Mouse (Mus musculus): Measurements from ENCODE around the gene Gm49373. TPM values are rescaled to one million over a fixed set of nuclear protein-coding genes. Genes with fewer than 3 reads are reported as not detected.
A peak's percentile ranks its signal among the peaks of the same experiment; 100 is the strongest.

Gm49373 gene
- polyA plus RNA-seq (2016; fragmentation: Nextera tagmentation; extraction: Ambion mirVana) = 0.42 and 1.4 TPM in 2 replicates

DNA sequence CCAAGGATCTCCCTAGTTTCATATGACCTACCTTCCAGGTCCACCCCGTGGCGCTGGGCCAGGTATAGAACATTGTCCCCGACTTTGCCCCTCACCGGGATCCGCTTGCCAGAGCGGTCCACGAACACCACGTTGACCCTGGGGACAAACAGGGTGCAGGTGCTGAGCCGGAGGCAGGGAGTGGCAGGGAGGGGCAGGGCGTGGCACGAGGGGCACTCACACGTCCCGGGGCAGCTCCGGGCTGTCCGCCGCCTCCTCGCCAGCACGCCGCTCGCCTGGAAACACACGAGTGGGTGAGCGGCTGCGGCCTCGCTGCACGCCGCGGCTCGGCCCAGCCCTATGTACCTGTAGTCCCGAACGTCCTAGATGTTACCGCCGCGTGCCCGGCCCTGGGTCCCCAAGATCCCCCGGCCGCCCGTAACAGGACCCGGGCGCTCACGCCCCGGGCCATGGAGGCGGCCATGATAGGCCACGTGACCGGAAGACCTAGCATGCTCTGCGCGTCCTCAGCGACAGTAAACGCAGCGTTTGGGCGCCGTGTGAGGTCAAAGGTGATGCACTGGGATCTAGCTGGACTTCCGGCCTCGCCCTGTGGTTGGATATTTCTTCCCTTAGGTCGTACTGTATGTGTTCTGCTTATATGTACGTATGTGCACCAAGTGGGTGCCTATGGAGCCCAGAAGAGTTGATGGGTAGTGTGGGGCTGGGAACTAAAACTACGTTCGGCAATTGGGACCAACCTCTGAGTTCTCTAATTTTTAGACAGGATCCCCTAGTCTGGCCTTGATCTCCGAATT, at the start of gene Gm49373, which contains the start of gene Fdx1l:
Gene Gm49373 (minus strand): TSS at position 53 of the 797 bp plus-strand sequence.
Gene Fdx1l (minus strand): TSS at position 571 of the 797 bp plus-strand sequence.
- H3K27me3 ChIP-seq (replicated peaks; ENCODE audit: low read depth, poor library complexity, severe bottlenecking) = no peaks in the 10 kb centered on the region
- peak within 1 kb of the TSS; percentile 96 for H3K4me3 ChIP-seq
- H3K36me3 ChIP-seq (replicated peaks) = peaks cover 76% of the 10 kb centered on the region
- no peaks in the 10 kb centered on the region for H3K9me3 ChIP-seq
- peaks cover 18% of the 10 kb centered on the region for H3K4me1 ChIP-seq
- WGBS = 3% methylated on average over 58 of the region's 58 CpGs
- H3K27ac ChIP-seq (replicated peaks) = peak within 1 kb of the TSS; percentile 92
- peak; percentile 91 for DNase-seq (ENCODE audit: low spot score)

GRCm38 (mm10) chr9:21121483-21121882, 48.6 kb upstream of the Gm49373 start:
- Histone ChIP-seq H3K27ac (replicated peaks) (no peak overlapping the region), H3K4me3 (no peak overlapping the region), H3K4me1 (no peaks in the 10 kb centered on the region), H3K27me3 (replicated peaks; ENCODE audit: low read depth, poor library complexity, severe bottlenecking) (no peaks in the 10 kb centered on the region), H3K9me3 (no peaks in the 10 kb centered on the region), H3K36me3 (replicated peaks) (peaks cover 46% of the 10 kb centered on the region)
- no peak for DNase-seq (ENCODE audit: low spot score)
- 89% methylated on average over 16 of the region's 16 CpGs for WGBS

GRCm38 (mm10) chr9:21117073-21117472, 44.2 kb upstream of the Gm49373 start:
- no peak for DNase-seq (ENCODE audit: low spot score)
- Histone ChIP-seq H3K4me3 (no peak overlapping the region), H3K9me3 (no peaks in the 10 kb centered on the region), H3K36me3 (replicated peaks) (peaks cover 21% of the 10 kb centered on the region), H3K27me3 (replicated peaks; ENCODE audit: low read depth, poor library complexity, severe bottlenecking) (no peaks in the 10 kb centered on the region), H3K27ac (replicated peaks) (no peak overlapping the region), H3K4me1 (no peaks in the 10 kb centered on the region)
- WGBS = 85% methylated on average over 6 of the region's 6 CpGs

DNA sequence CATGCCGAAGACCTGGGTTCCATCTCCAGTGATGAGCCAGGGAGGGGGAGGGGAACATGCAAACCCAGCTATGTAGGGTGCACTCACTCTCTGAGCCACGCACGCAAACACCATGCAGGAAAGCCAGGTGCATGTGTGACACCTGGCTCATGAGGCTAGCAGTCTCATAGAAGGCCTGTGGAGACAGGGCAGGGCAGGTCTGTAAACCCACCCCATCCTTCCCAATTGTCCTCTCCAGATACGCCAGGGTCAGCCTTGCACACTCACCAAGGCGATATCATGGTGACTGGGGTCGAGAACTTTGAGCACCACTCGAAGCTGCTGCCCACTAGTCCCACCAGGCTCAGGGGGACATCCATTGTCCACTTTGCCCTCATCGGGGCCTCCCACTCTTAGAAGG, 42.2 kb upstream of the Gm49373 start:
- Histone ChIP-seq H3K36me3 (replicated peaks) (peaks cover 4% of the 10 kb centered on the region; the same call in 1 of the 2 replicates), H3K27ac (replicated peaks) (no peak overlapping the region), H3K27me3 (replicated peaks; ENCODE audit: low read depth, poor library complexity, severe bottlenecking) (no peaks in the 10 kb centered on the region), H3K9me3 (no peaks in the 10 kb centered on the region), H3K4me3 (no peak overlapping the region), H3K4me1 (no peaks in the 10 kb centered on the region)
- 94% methylated on average over 8 of the region's 8 CpGs for WGBS
- DNase-seq (ENCODE audit: low spot score) = no peak

DNA sequence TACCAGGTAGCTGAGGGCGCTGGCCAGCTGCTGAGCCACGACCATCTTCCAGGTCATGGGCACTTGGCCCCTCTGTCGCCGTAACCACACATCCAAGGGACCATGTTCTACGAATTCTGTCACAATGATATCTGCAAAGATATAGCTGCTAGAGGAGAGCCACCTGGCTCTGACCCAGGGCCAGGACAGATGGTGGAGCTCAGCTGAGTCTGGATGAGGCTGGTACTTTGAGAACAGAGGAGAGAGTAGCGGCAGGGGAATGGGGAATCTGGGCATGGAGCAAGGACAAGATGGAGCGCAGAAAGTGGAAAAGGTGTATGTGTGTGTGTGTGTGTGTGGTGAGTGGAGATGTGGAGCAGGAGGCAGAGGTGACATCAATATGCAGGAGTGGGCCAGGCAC, 41.3 kb upstream of the Gm49373 start:
- no peaks in the 10 kb centered on the region for H3K27me3 ChIP-seq (replicated peaks; ENCODE audit: low read depth, poor library complexity, severe bottlenecking)
- DNase-seq (ENCODE audit: low spot score) = no peak
- H3K4me1 ChIP-seq = no peaks in the 10 kb centered on the region
- 91% methylated on average over 7 of the region's 7 CpGs for WGBS
- no peaks in the 10 kb centered on the region for H3K9me3 ChIP-seq
- no peak overlapping the region for H3K4me3 ChIP-seq
- no peak overlapping the region for H3K27ac ChIP-seq (replicated peaks)
- H3K36me3 ChIP-seq (replicated peaks) = no peaks in the 10 kb centered on the region

DNA sequence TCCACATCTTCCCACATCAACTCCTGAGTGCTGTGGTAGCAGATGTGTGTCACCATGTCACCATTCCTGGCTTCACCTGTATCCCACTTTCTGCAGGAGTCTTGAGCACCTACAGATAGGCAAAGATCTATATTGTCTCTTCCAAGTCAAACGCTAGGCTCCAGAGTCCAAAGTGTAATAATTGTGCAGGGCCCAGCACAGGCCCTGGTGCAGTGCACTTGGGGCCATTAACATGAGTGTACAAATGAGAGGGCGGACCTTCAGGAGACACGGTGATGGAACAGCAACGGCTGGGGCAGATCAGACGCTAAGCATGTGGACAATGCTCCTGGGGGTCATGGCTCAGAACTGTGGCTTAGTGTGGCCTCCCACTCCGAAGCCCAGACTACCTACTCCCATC, 40.9 kb upstream of the Gm49373 start:
- no peak overlapping the region for H3K27ac ChIP-seq (replicated peaks)
- 0 out of 2 replicates have a peak, but pooled peaks cover 4% of the 10 kb centered on the region for H3K36me3 ChIP-seq (replicated peaks)
- H3K27me3 ChIP-seq (replicated peaks; ENCODE audit: low read depth, poor library complexity, severe bottlenecking) = no peaks in the 10 kb centered on the region
- WGBS = 92% methylated on average over 6 of the region's 6 CpGs
- H3K4me3 ChIP-seq = no peak overlapping the region
- H3K4me1 ChIP-seq = no peaks in the 10 kb centered on the region
- no peaks in the 10 kb centered on the region for H3K9me3 ChIP-seq
- DNase-seq (ENCODE audit: low spot score) = no peak

GRCm38 (mm10) chr9:21107607-21108237, 34.8 kb upstream of the Gm49373 start:
- H3K4me1 ChIP-seq = peaks cover 15% of the 10 kb centered on the region
- H3K27ac ChIP-seq (replicated peaks) = no peak overlapping the region
- 43% methylated on average over 23 of the region's 23 CpGs for WGBS
- no peaks in the 10 kb centered on the region for H3K9me3 ChIP-seq
- H3K4me3 ChIP-seq = no peak overlapping the region
- peaks cover 6% of the 10 kb centered on the region; the same call in 1 of the 2 replicates for H3K36me3 ChIP-seq (replicated peaks)
- H3K27me3 ChIP-seq (replicated peaks; ENCODE audit: low read depth, poor library complexity, severe bottlenecking) = no peaks in the 10 kb centered on the region
- no peak for DNase-seq (ENCODE audit: low spot score)

GRCm38 (mm10) chr9:21105760-21106564, 33.1 kb upstream of the Gm49373 start:
- WGBS = 78% methylated on average over 5 of the region's 5 CpGs
- no peak for DNase-seq (ENCODE audit: low spot score)
- no peak overlapping the region for H3K4me3 ChIP-seq
- no peak overlapping the region for H3K27ac ChIP-seq (replicated peaks)
- H3K4me1 ChIP-seq = peaks cover 15% of the 10 kb centered on the region
- H3K27me3 ChIP-seq (replicated peaks; ENCODE audit: low read depth, poor library complexity, severe bottlenecking) = no peaks in the 10 kb centered on the region
- H3K9me3 ChIP-seq = no peaks in the 10 kb centered on the region
- H3K36me3 ChIP-seq (replicated peaks) = peaks cover 6% of the 10 kb centered on the region; the same call in 1 of the 2 replicates

GRCm38 (mm10) chr9:21104814-21105213, 31.9 kb upstream of the Gm49373 start:
- DNase-seq (ENCODE audit: low spot score) = no peak
- WGBS = 82% methylated on average over 6 of the region's 6 CpGs
- Histone ChIP-seq H3K27ac (replicated peaks) (no peak overlapping the region), H3K36me3 (replicated peaks) (peaks cover 6% of the 10 kb centered on the region; the same call in 1 of the 2 replicates), H3K4me3 (no peak overlapping the region), H3K4me1 (peaks cover 22% of the 10 kb centered on the region), H3K27me3 (replicated peaks; ENCODE audit: low read depth, poor library complexity, severe bottlenecking) (no peaks in the 10 kb centered on the region), H3K9me3 (no peaks in the 10 kb centered on the region)

DNA sequence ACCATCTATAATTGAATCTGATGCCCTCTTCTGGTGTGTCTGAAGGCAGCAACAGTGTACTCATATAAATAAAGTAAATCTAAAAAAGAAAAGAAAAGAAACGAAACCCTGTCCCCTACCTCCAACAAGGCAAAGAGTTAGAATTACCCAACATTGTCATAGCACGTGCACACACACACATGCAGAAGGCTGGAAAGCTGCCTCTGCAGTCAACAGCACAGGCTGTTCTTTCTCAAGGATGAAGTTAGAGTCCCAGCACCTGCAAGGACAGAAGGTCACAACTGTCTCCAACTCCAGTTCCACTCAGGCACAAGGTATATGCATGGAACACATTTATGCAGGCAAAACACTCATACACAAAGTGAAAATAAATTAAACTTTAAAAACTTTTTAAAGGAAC, 29.2 kb upstream of the Gm49373 start:
- Histone ChIP-seq H3K27me3 (replicated peaks; ENCODE audit: low read depth, poor library complexity, severe bottlenecking) (no peaks in the 10 kb centered on the region), H3K4me1 (peaks cover 18% of the 10 kb centered on the region)
- 92% methylated on average over 2 of the region's 2 CpGs for WGBS

GRCm38 (mm10) chr9:21100447-21101161, 27.7 kb upstream of the Gm49373 start:
- Histone ChIP-seq H3K36me3 (replicated peaks) (no peaks in the 10 kb centered on the region; the same call in 1 of the 2 replicates), H3K4me3 (no peak overlapping the region), H3K4me1 (peaks cover 21% of the 10 kb centered on the region), H3K27ac (replicated peaks) (no peak overlapping the region), H3K9me3 (no peaks in the 10 kb centered on the region), H3K27me3 (replicated peaks; ENCODE audit: low read depth, poor library complexity, severe bottlenecking) (no peaks in the 10 kb centered on the region)
- WGBS = 49% methylated on average over 15 of the region's 15 CpGs
- DNase-seq (ENCODE audit: low spot score) = no peak

More for the DNA sequence above, 29.2 kb upstream of the Gm49373 start:
- no peak overlapping the region for H3K27ac ChIP-seq (replicated peaks)
- no peaks in the 10 kb centered on the region; the same call in 1 of the 2 replicates for H3K36me3 ChIP-seq (replicated peaks)
- no peak overlapping the region for H3K4me3 ChIP-seq
- H3K9me3 ChIP-seq = no peaks in the 10 kb centered on the region
- no peak for DNase-seq (ENCODE audit: low spot score)

DNA sequence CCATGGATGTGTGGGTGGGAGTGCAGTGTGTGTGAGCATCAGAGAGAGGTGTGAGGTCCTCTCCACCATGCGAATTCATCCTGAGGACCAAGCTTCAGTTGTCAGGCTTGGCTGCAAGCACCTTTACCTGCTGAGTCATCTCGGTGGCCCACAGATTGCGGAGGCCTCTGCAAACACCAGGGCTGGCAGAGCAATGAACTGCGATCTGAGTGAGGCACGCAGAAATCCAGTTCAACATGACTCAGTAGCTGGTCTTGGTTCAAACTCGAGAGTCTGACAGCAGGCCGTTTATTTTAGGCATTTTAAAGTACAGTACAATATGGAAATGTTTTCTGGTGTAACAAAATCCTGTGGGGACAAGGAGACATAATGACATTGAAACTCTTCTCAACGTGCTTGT, 24.9 kb upstream of the Gm49373 start:
- H3K4me3 ChIP-seq = no peak overlapping the region
- H3K4me1 ChIP-seq = peaks cover 10% of the 10 kb centered on the region
- H3K27me3 ChIP-seq (replicated peaks; ENCODE audit: low read depth, poor library complexity, severe bottlenecking) = no peaks in the 10 kb centered on the region
- H3K27ac ChIP-seq (replicated peaks) = no peak overlapping the region
- no peak for DNase-seq (ENCODE audit: low spot score)
- peaks cover 6% of the 10 kb centered on the region for H3K36me3 ChIP-seq (replicated peaks)
- 86% methylated on average over 8 of the region's 8 CpGs for WGBS
- H3K9me3 ChIP-seq = no peaks in the 10 kb centered on the region
